ENCODE assay signal across 31 mouse cellular contexts in genomic region chr5:4308514-4308913, GRCm38 (mm10).
"Had no signal": no experiment of that assay in that cellular context is flagged by ENCODE, and none has a peak within 500 bp of the region (broad histone marks: within the 10 kb centered on the region; RNA-seq: fewer than 3 reads in every experiment).

No protein-coding gene starts in this region.

- H3K36me3 ChIP-seq: limb, embryonic 10.5 days; limb, embryonic 12.5 days; limb, embryonic 13.5 days; limb, embryonic 15.5 days; liver, embryonic 12.5 days; liver, embryonic 13.5 days; liver, embryonic 15.5 days; lung, embryonic 15.5 days; midbrain, embryonic 12.5 days; midbrain, embryonic 13.5 days; midbrain, embryonic 15.5 days; neural tube, embryonic 12.5 days; neural tube, embryonic 13.5 days had no signal

- H3K27me3 ChIP-seq: limb, embryonic 12.5 days; limb, embryonic 13.5 days; limb, embryonic 15.5 days; liver, embryonic 12.5 days; liver, embryonic 13.5 days; liver, embryonic 15.5 days; lung, embryonic 15.5 days; megakaryocyte, embryonic 14.5 days; midbrain, embryonic 12.5 days; midbrain, embryonic 13.5 days; midbrain, embryonic 15.5 days; neural tube, embryonic 13.5 days had no signal

- DNase-seq: left cerebral cortex, postnatal 4 days; liver; liver, embryonic 13.5 days; liver, postnatal 0 days; lung, adult 18-20 months; lung, adult 2 months; lung, embryonic 14.5 days; lung, postnatal 10 days; lung, postnatal 14 days; lung, postnatal 36 days; midbrain, embryonic 14.5 days had no signal

- H3K4me1 ChIP-seq: liver, embryonic 12.5 days; liver, embryonic 13.5 days; liver, embryonic 15.5 days; megakaryocyte, embryonic 14.5 days; neural tube, embryonic 12.5 days had no signal

- H3K4me2 ChIP-seq: limb, embryonic 12.5 days; limb, embryonic 13.5 days; limb, embryonic 15.5 days; liver, embryonic 11.5 days; liver, embryonic 12.5 days; liver, embryonic 13.5 days; liver, embryonic 15.5 days; lung, embryonic 14.5 days; lung, embryonic 15.5 days; midbrain, embryonic 11.5 days; midbrain, embryonic 12.5 days; midbrain, embryonic 13.5 days; midbrain, embryonic 15.5 days; neural tube, embryonic 12.5 days; neural tube, embryonic 13.5 days had no signal

- H3K9me3 ChIP-seq: limb, embryonic 10.5 days; limb, embryonic 12.5 days; limb, embryonic 13.5 days; limb, embryonic 15.5 days; liver, embryonic 12.5 days; liver, embryonic 13.5 days; liver, embryonic 15.5 days; lung, embryonic 15.5 days; midbrain, embryonic 12.5 days; midbrain, embryonic 13.5 days; midbrain, embryonic 15.5 days; neural tube, embryonic 12.5 days; neural tube, embryonic 13.5 days had no signal

- H3K9ac ChIP-seq: limb, embryonic 12.5 days; limb, embryonic 13.5 days; limb, embryonic 15.5 days; liver, embryonic 12.5 days; liver, embryonic 13.5 days; liver, embryonic 14.5 days; liver, embryonic 15.5 days; liver, postnatal 0 days; lung, embryonic 14.5 days; lung, embryonic 15.5 days; midbrain, embryonic 12.5 days; midbrain, embryonic 13.5 days; midbrain, embryonic 15.5 days; neural tube, embryonic 12.5 days; neural tube, embryonic 13.5 days had no signal

- H3K4me3 ChIP-seq: limb, embryonic 10.5 days; limb, embryonic 12.5 days; limb, embryonic 13.5 days; limb, embryonic 15.5 days; liver, embryonic 12.5 days; liver, embryonic 13.5 days; liver, embryonic 15.5 days; lung, embryonic 15.5 days; megakaryocyte, embryonic 14.5 days; midbrain, embryonic 12.5 days; midbrain, embryonic 13.5 days; midbrain, embryonic 15.5 days; myocyte; neural tube, embryonic 12.5 days; neural tube, embryonic 13.5 days had no signal

- ATAC-seq: liver, embryonic 12.5 days; liver, postnatal 0 days; lung, postnatal 0 days; midbrain, embryonic 13.5 days; midbrain, embryonic 15.5 days; midbrain, embryonic 16.5 days had no signal

- H3K27ac ChIP-seq: limb, embryonic 10.5 days; limb, embryonic 12.5 days; limb, embryonic 13.5 days; limb, embryonic 15.5 days; liver, embryonic 12.5 days; liver, embryonic 13.5 days; liver, embryonic 14.5 days; liver, embryonic 15.5 days; lung, embryonic 15.5 days; macrophage; midbrain, embryonic 12.5 days; midbrain, embryonic 13.5 days; midbrain, embryonic 15.5 days; neural tube, embryonic 12.5 days; neural tube, embryonic 13.5 days had no signal
